In the genomic region with DNA sequence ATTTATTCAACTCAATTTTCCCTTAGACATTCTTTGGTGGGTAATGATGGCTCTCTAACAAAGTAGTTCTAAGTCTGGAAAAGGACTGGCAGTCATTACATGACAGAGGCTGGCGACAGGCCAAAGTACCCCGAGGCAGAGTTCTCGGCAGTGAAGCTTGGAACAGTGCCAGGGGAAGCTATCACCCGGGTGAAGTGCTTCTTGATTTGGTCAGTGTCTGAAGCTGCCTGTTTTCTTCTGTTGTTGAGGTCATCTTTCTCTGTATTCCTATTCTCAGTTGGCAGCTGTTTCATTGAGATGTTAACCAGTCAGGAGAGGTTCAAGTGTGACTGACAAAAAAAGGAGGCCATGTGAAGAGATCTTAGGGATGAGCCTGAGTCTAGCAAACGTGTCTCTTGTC, we compare ENCODE assay signal across 8 mouse cellular contexts.
DNase-seq lines count a peak whose midpoint lies in the region; ATAC-seq and TF ChIP-seq lines count a peak whose summit lies in the region.

No protein-coding gene starts in this region.

- no peak for TF ChIP-seq EP300 in heart, postnatal 0 days (IDR thresholded peaks at IDR 0.05; ENCODE audit: low read depth)

- no peak for TF ChIP-seq CTCF in heart, postnatal 0 days (IDR thresholded peaks at IDR 0.05; ENCODE audit: low read depth)

- ATAC-seq in embryonic facial prominence, embryonic 12.5 days (ENCODE audit: insufficient number of reproducible peaks, insufficient read depth, low FRiP score, low TSS enrichment) = no peak
- peak; percentile 68 for ATAC-seq in heart, postnatal 0 days (ENCODE audit: insufficient read depth, low read depth)

- 0 out of 2 replicates have a peak overlapping the region, but pooled peaks have one; percentile 11 for H3K27ac ChIP-seq in embryonic facial prominence, embryonic 12.5 days
- H3K27ac ChIP-seq in heart, postnatal 0 days (ENCODE audit: low read depth) = peak overlapping the region; percentile 14; the same call in 1 of the 2 replicates
- H3K27ac ChIP-seq in limb, embryonic 10.5 days = 0 out of 2 replicates have a peak overlapping the region, but pooled peaks have one; percentile 17

- H3K4me3 ChIP-seq in embryonic facial prominence, embryonic 12.5 days = no peak overlapping the region
- no peak overlapping the region for H3K4me3 ChIP-seq in heart, postnatal 0 days (ENCODE audit: low read depth, low read length)
- H3K4me3 ChIP-seq in limb, embryonic 10.5 days = no peak overlapping the region

- no peak overlapping the region for H3K4me2 ChIP-seq in embryonic facial prominence, embryonic 12.5 days (replicated peaks)
- no peak overlapping the region; the same call in 1 of the 2 replicates for H3K4me2 ChIP-seq in heart, postnatal 0 days (ENCODE audit: low read depth, low read length)

- no peak overlapping the region for H3K9ac ChIP-seq in embryonic facial prominence, embryonic 12.5 days
- no peak overlapping the region for H3K9ac ChIP-seq in heart, postnatal 0 days (replicated peaks; ENCODE audit: low read depth, low read length)

- no peaks in the 10 kb centered on the region for H3K27me3 ChIP-seq in embryonic facial prominence, embryonic 12.5 days
- no peaks in the 10 kb centered on the region for H3K27me3 ChIP-seq in heart, postnatal 0 days (ENCODE audit: control insufficient read depth, insufficient read depth, low read length)
- no peaks in the 10 kb centered on the region for H3K27me3 ChIP-seq in limb, embryonic 10.5 days (ENCODE audit: low read depth, poor library complexity, severe bottlenecking)

- 14% methylated on average over 5 of the region's 5 CpGs for whole genome bisulfite sequencing in embryonic facial prominence, embryonic 12.5 days
- WGBS in heart, postnatal 0 days = 7% methylated on average over 5 of the region's 5 CpGs
- 22% methylated on average over 5 of the region's 5 CpGs for WGBS in limb, embryonic 10.5 days

- no peaks in the 10 kb centered on the region for H3K9me3 ChIP-seq in embryonic facial prominence, embryonic 12.5 days
- H3K9me3 ChIP-seq in heart, postnatal 0 days (replicated peaks; ENCODE audit: control insufficient read depth, low read length) = no peaks in the 10 kb centered on the region
- no peaks in the 10 kb centered on the region for H3K9me3 ChIP-seq in limb, embryonic 10.5 days (replicated peaks)

- DNase-seq in right cerebral cortex, postnatal 10 days (ENCODE audit: low spot score in 2 of 2) = peak; percentile 53 to 64
- DNase-seq in right cerebral cortex, postnatal 36 days (ENCODE audit: low spot score in 2 of 2) = no peak
- DNase-seq in heart, postnatal 0 days (ENCODE audit: low spot score) = peak; percentile 74
- peak; percentile 38 for DNase-seq in limb, embryonic 10.5 days (ENCODE audit: low spot score)
- peak; percentile 21 for DNase-seq in ovary, postnatal 36 days (ENCODE audit: low spot score)
- no peak for DNase-seq in natural killer cell, adult 2 months (ENCODE audit: low spot score in 2 of 2)
- no peak for DNase-seq in thymus, postnatal 36 days

- H3K36me3 ChIP-seq in embryonic facial prominence, embryonic 12.5 days = no peaks in the 10 kb centered on the region
- no peaks in the 10 kb centered on the region for H3K36me3 ChIP-seq in heart, postnatal 0 days (replicated peaks; ENCODE audit: control insufficient read depth, insufficient read depth, low read length)
- H3K36me3 ChIP-seq in limb, embryonic 10.5 days = no peaks in the 10 kb centered on the region

- peaks cover 14% of the 10 kb centered on the region for H3K4me1 ChIP-seq in embryonic facial prominence, embryonic 12.5 days
- peaks cover 13% of the 10 kb centered on the region; the same call in 1 of the 2 replicates for H3K4me1 ChIP-seq in heart, postnatal 0 days (ENCODE audit: control insufficient read depth, insufficient read depth)
- peaks cover 25% of the 10 kb centered on the region for H3K4me1 ChIP-seq in limb, embryonic 10.5 days

Comparison
In these comparisons a context has a peak if more than half of its experiments do, and no peak if none do; other contexts are left out.
1. DNase-seq: peak in right cerebral cortex, postnatal 10 days (2 of 2), heart, postnatal 0 days (single experiment), limb, embryonic 10.5 days (single experiment) and ovary, postnatal 36 days (single experiment); none in right cerebral cortex, postnatal 36 days (0 of 2), natural killer cell, adult 2 months (0 of 2) and thymus, postnatal 36 days (0 of 2).
2. Peak in every context shown above with its lines, with median percentiles within 50 percentile points of each other: H3K27ac ChIP-seq.